Mouse (Mus musculus) thymus, postnatal 36 days (tissue): ENCODE data around the gene Camk1.

Experiments
- DNase-seq, 2 experiments: peaks; one replicate each; pipeline ENCODE4 v3.0.0; 2022; ENCODE audit warnings: mixed read lengths in 2 of 2

Gene Camk1

GRCm38 (mm10) chr6:113302258-113302657 lies 41.5 kb downstream of the Camk1 start:
- DNase-seq = peak in 1 of 2 experiments; percentile 11

GRCm38 (mm10) chr6:113301350-113301749 lies 42.4 kb downstream of the Camk1 start:
- no peak for DNase-seq

- DNase-seq = no peak
Measured at GRCm38 (mm10) chr6:113296639-113297038, 47.1 kb downstream of the Camk1 start.

- no peak for DNase-seq
Measured at GRCm38 (mm10) chr6:113296046-113296445, 47.7 kb downstream of the Camk1 start.

DNA sequence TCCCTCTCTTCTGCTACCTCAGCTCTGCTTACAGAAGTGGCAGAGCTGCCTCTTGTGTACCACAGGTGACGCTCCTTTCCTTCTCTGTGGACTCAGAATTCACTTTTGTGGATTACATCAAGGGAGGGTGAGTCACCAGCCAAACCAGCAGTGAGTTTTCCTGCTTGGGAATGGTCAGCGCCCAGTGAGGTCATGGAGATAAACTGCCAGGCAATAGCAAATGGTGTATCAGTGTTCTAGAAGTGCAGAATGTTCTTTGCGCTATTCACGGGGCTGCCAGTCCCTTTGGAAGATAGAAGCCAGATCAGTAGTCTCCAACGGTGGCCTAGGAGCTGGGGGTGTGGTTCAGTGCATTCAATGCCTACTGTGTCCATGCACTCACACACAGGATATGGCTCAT lies 50.8 kb downstream of the Camk1 start:
- DNase-seq = no peak

GRCm38 (mm10) chr6:113290346-113290745 lies 53.4 kb downstream of the Camk1 start:
- DNase-seq = no peak

DNA sequence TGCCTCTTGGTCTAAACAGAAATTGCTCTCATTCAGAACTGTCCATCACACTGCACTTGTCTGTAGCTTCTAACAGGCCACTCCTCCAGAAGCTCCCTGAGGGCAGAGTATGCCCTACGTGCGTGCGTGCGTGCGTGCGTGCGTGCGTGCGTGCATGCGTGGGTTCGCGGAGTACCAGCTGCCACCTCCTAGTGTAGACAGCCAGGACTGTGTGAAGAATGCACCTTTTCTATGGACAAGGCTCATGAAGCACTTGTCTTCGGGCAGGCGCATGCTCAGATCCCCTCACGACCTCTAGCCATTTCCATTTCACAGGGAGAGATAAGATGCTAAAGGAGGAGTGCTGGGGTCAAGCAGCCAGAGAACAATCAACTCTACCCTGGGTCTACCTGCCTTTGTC lies 54.4 kb downstream of the Camk1 start:
- no peak for DNase-seq

DNA sequence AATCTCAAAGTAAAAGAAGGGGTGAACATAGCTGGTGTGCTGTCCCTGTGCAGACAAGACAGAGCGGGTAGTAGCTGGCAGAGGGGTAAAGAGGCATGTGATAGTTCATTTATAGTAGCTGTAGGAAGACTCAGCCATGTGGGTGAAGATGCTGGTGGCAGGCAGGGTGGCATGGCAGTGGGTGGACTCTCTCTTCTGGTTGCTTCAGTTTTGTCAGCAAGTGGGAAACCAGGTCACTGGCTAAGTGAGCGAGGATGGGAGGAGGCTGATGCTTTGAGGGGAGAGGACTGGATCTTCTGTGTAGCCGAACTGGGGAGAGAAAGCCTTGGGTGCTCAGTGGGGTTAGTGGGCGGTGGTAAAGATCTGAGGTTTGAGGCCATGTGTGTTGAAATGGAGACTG lies 56.5 kb downstream of the Camk1 start:
- no peak for DNase-seq

DNA sequence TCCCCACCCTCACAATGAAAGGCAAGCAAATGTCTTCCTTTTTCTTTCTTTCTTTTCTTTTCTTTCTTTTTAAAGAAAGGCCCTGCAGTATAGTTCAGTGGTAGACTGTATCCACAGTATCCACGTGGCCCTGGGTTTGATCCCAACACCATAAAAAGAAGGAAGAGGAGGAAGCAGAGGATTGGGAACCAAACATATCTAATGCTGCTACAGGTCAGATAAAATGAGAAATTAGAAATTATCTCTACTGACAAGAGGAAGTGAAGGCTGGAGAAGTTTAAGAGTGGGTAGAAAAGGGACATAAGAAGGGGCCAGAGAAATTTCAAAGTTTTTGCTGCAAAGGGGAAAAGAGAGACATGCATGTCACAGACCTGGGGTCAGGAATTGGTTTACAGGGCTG lies 57.5 kb downstream of the Camk1 start:
- no peak for DNase-seq

DNA sequence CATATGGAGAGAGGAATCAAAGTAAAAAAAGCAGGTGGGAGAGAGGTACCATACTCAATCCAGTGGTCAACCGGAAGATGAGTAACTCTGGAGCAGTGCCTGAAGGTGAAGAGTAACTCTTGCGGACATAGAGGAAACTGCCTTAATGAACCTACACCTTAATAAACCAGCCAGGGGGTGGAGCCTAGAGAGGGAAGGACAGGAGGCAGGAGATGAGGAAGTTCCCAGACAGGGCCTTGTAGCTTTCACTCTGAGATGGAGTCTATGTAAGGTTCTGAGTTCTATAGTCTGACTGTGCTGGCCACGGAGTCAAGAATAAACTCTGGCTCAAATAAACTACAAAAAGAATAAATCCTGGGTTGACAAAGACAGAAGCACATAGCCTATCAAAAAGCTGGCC lies 58.9 kb downstream of the Camk1 start:
- DNase-seq = no peak
